Mouse (Mus musculus) heart, embryonic 11.5 days (tissue): ENCODE results near the gene Trarg1. TPM values are rescaled to one million over a fixed set of nuclear protein-coding genes. Genes with fewer than 3 reads are reported as not detected.

ENCODE experiments used
- ATAC-seq: fragments of 200-750 bp; cut with Nextera tagmentation; replicated peaks from 2 replicates; pipeline ENCODE4 v1.8.0; 2017; ENCODE audit warnings: moderate library complexity; ENCODE audit not compliant: insufficient number of reproducible peaks, low FRiP score, low TSS enrichment
- H3K27ac ChIP-seq: fragments of 300-500 bp; sonication (generic); 2 replicates; pipeline ENCODE4 v1.5.1; 2014; ENCODE audit warnings: mild to moderate bottlenecking, low read depth, low read length
- H3K27me3 ChIP-seq: fragments of 300-500 bp; sonication (generic); 2 replicates; pipeline ENCODE4 v1.6.1; 2014; ENCODE audit warnings: mild to moderate bottlenecking, low read length, mixed read lengths; ENCODE audit not compliant: control insufficient read depth, insufficient read depth
- H3K36me3 ChIP-seq: fragments of 300-500 bp; sonication (generic); 2 replicates; pipeline ENCODE4 v1.6.1; 2014; ENCODE audit warnings: mild to moderate bottlenecking, low read length, moderate library complexity, mixed read lengths; ENCODE audit not compliant: control insufficient read depth, insufficient read depth
- H3K4me1 ChIP-seq: fragments of 300-500 bp; sonication (generic); 2 replicates; pipeline ENCODE4 v1.6.1; 2014; ENCODE audit warnings: low read length; ENCODE audit not compliant: control insufficient read depth, insufficient read depth
- H3K4me2 ChIP-seq: fragments of 300-500 bp; sonication (generic); 2 replicates; pipeline ENCODE4 v1.6.1; 2014; ENCODE audit warnings: mild to moderate bottlenecking, moderate library complexity
- H3K4me3 ChIP-seq: fragments of 300-500 bp; sonication (generic); 2 replicates; pipeline ENCODE4 v1.5.1; 2014; ENCODE audit warnings: low read depth, low read length
- H3K9ac ChIP-seq: fragments of 300-500 bp; sonication (generic); 2 replicates; pipeline ENCODE4 v1.6.1; 2014; ENCODE audit warnings: mild to moderate bottlenecking, low read depth, low read length, moderate library complexity
- H3K9me3 ChIP-seq: fragments of 300-500 bp; sonication (generic); replicated peaks from 2 replicates; pipeline ENCODE4 v1.6.1; 2016; ENCODE audit warnings: low read length; ENCODE audit not compliant: control insufficient read depth
- WGBS: fragments of 180-500 bp; shearing (Covaris S2); extraction: QIAGEN DNeasy Blood & Tissue Kit; methylation state at CpG from one replicate; pipeline ENCODE4 v1.1.7; 2014; ENCODE audit not compliant: insufficient replicate concordance; 5-methylcytosine and 5-hydroxymethylcytosine counted together
- polyA plus RNA-seq: library from polyadenylated mRNA; unstranded; fragments of >200 nt; fragmentation: Nextera tagmentation; extraction: Ambion mirVana; gene quantifications from 2 replicates; pipeline ENCODE4 v1.2.1, GENCODE M21; 2014

The Trarg1 gene
- polyA plus RNA-seq, 1 experiment from 2014 or later: 0.07 TPM

DNA sequence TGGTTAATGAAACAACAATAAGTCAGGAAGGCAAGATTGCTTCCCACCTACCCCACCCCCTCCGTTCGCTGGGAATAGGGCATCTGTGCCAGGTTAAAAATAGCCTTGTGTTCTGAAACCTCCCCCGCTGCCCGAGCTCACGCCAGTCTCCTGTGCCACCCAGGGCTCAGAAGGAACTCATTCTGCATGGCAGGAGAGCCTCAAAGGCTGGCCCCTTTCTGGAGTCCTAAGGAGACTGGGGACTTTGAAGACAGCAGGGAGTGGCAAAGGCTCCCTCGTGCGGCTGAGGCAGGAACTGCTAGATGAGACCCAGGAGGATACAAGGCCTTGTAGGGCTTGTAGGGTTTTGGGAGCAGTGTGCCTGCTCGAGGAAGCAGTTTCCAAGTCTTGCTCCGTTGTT lies 32.1 kb upstream of the Trarg1 start:
- Histone ChIP-seq H3K9me3 (no peaks in the 10 kb centered on the region), H3K4me2 (peak overlapping the region; percentile 56), H3K36me3 (no peaks in the 10 kb centered on the region), H3K4me3 (0 out of 2 replicates have a peak overlapping the region, but pooled peaks have one; percentile 16), H3K27me3 (peaks cover 7% of the 10 kb centered on the region; the same call in 1 of the 2 replicates), H3K27ac (no peak overlapping the region), H3K4me1 (peaks cover 13% of the 10 kb centered on the region), H3K9ac (no peak overlapping the region)
- 7% methylated on average over 9 of the region's 9 CpGs for WGBS
- no peak for ATAC-seq

DNA sequence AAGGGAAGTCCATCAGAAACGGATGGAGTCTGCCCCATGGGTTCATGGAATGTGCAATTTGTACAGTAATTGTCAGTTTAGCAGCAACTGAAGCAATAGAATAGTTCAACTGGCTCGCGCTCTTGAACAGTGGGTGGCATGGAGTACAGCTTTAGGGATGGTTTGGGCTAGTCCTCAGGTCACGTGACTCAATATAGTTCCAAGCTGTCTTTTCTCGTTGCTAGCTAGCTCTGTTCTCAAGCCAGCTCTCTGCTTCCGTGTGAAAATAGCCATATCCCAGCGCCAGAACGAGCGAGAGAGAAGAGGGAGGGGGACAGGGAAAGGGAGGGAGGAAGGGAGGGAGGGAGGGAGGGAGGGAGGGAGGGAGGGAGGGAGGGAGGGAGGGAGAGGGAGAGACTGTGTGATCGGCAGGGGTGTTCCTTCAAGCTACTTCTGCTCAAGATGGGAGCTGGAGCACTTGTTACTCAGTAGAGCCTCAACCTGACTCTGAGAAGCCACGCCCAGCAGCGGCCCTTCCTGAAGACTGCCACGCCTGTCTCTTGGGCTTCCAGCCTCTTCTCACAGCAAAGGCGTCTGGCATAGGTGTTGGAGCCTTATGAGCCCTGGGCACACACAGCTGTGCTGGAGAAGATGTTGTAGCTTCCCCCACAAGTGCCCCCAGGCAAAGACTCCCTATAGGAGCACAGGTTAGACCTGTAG lies 28.6 kb upstream of the Trarg1 start:
- WGBS: 49% methylated on average over 13 of the region's 14 CpGs

DNA sequence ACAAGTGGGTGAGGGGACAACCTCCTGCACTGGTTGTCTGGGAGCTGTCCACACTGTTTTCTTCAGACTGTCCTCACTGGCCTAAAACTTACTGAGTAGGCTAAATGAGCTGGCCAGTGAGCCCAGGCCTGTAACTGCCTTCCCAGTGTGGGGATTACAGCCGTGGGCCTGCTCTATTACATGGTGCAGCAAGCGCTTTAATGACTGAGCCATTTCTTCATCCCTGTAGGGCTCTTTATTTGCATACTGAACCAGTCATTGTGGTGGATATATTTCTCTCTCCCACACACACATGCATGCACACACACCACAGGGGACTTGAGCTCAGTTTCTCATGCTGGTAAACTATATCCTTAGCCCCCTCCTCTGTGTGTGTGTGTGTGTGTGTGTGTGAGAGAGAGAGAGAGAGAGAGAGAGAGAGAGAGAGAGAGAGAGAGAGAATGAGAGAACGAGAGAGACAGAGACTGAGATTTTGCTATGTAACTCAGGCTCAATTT lies 26.7 kb upstream of the Trarg1 start:
- no peak overlapping the region for H3K9ac ChIP-seq
- no peaks in the 10 kb centered on the region for H3K9me3 ChIP-seq
- ATAC-seq: no peak
- no peaks in the 10 kb centered on the region for H3K36me3 ChIP-seq
- no peaks in the 10 kb centered on the region for H3K4me1 ChIP-seq
- no peak overlapping the region for H3K4me3 ChIP-seq
- no peak overlapping the region for H3K4me2 ChIP-seq
- H3K27me3 ChIP-seq: no peaks in the 10 kb centered on the region
- H3K27ac ChIP-seq: no peak overlapping the region
- 62% methylated on average over 3 of the region's 3 CpGs for WGBS

More for the DNA sequence above, 28.6 kb upstream of the Trarg1 start:
- Histone ChIP-seq H3K4me1 (peaks cover 9% of the 10 kb centered on the region), H3K27ac (no peak overlapping the region), H3K9me3 (no peaks in the 10 kb centered on the region), H3K36me3 (no peaks in the 10 kb centered on the region), H3K9ac (no peak overlapping the region), H3K4me3 (no peak overlapping the region), H3K4me2 (no peak overlapping the region), H3K27me3 (0 out of 2 replicates have a peak, but pooled peaks cover 4% of the 10 kb centered on the region)
- ATAC-seq: no peak

GRCm38 (mm10) chr11:76655106-76655505 lies 24.5 kb upstream of the Trarg1 start:
- Histone ChIP-seq H3K27ac (no peak overlapping the region), H3K4me1 (no peaks in the 10 kb centered on the region), H3K4me3 (no peak overlapping the region), H3K9ac (no peak overlapping the region), H3K27me3 (no peaks in the 10 kb centered on the region), H3K4me2 (peak overlapping the region; percentile 52), H3K36me3 (no peaks in the 10 kb centered on the region), H3K9me3 (no peaks in the 10 kb centered on the region)
- 6% methylated on average over 10 of the region's 10 CpGs for WGBS
- ATAC-seq: no peak

GRCm38 (mm10) chr11:76657450-76657970 lies 22.1 kb upstream of the Trarg1 start:
- Histone ChIP-seq H3K36me3 (no peaks in the 10 kb centered on the region), H3K9me3 (no peaks in the 10 kb centered on the region), H3K9ac (no peak overlapping the region), H3K27me3 (no peaks in the 10 kb centered on the region), H3K27ac (no peak overlapping the region), H3K4me1 (no peaks in the 10 kb centered on the region), H3K4me3 (no peak overlapping the region), H3K4me2 (no peak overlapping the region)
- WGBS: 43% methylated on average over 4 of the region's 4 CpGs
- ATAC-seq: no peak

DNA sequence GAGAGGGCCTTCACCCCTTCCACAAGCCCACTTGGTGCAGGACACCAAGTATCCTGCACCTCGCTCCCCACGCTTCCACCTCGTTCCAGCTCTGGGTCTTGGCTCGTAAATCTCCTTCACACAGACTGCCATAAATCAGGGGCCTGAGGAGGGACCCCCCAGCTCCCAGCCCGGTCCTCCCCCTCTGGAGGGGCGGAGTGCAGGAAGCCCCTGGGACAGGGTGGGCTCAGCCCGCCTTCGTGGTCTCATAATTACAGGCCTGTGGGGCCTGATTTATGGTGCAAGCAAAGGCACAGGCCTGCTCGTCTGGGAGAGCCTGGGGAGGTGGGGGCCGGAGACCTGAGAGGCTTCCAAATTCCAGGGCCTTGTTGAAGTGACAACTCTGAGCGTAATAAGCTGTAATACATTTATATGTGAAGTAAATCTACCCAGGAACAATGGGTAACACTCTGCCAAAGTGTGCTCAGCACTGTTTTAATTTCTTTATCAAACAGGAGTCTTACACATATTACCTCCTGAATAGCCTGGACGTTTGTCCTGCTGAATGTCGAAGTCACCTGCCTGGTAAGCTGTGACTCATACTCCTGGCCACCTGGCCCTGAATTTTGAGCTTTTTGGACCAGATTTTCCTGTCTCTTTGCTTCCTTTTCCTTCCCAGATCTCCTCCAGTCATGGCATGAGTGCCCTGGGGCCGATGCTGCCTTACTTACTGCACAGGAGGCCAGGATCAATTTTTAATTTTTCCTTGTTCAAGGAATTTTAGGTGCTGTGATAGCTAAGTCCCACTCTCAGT lies 20.3 kb upstream of the Trarg1 start:
- Histone ChIP-seq H3K9me3 (no peaks in the 10 kb centered on the region), H3K4me3 (no peak overlapping the region), H3K27ac (no peak overlapping the region), H3K9ac (no peak overlapping the region), H3K4me1 (no peaks in the 10 kb centered on the region), H3K27me3 (no peaks in the 10 kb centered on the region), H3K4me2 (no peak overlapping the region), H3K36me3 (no peaks in the 10 kb centered on the region)
- WGBS: 76% methylated on average over 14 of the region's 14 CpGs
- no peak for ATAC-seq

- Histone ChIP-seq H3K9me3 (no peaks in the 10 kb centered on the region), H3K27me3 (peaks cover 25% of the 10 kb centered on the region), H3K4me2 (no peak overlapping the region), H3K27ac (no peak overlapping the region), H3K36me3 (no peaks in the 10 kb centered on the region), H3K9ac (no peak overlapping the region), H3K4me1 (0 out of 2 replicates have a peak, but pooled peaks cover 2% of the 10 kb centered on the region), H3K4me3 (no peak overlapping the region)
- 38% methylated on average over 7 of the region's 7 CpGs for WGBS
- no peak for ATAC-seq
These were observed 17.7 kb upstream of the Trarg1 start for GRCm38 (mm10) chr11:76661790-76662468.

GRCm38 (mm10) chr11:76666002-76666649 lies 13.5 kb upstream of the Trarg1 start:
- Histone ChIP-seq H3K9me3 (no peaks in the 10 kb centered on the region), H3K9ac (no peak overlapping the region), H3K4me2 (peak overlapping the region; percentile 63), H3K4me1 (0 out of 2 replicates have a peak, but pooled peaks cover 2% of the 10 kb centered on the region), H3K27ac (no peak overlapping the region), H3K27me3 (peaks cover 53% of the 10 kb centered on the region), H3K36me3 (no peaks in the 10 kb centered on the region), H3K4me3 (peak overlapping the region; percentile 38)
- WGBS: 7% methylated on average over 35 of the region's 35 CpGs
- no peak for ATAC-seq
